Mouse (Mus musculus): ENCODE data around the gene Ylpm1.
A peak's percentile ranks its signal among the peaks of the same experiment; 100 is the strongest.

Ylpm1 gene

DNA sequence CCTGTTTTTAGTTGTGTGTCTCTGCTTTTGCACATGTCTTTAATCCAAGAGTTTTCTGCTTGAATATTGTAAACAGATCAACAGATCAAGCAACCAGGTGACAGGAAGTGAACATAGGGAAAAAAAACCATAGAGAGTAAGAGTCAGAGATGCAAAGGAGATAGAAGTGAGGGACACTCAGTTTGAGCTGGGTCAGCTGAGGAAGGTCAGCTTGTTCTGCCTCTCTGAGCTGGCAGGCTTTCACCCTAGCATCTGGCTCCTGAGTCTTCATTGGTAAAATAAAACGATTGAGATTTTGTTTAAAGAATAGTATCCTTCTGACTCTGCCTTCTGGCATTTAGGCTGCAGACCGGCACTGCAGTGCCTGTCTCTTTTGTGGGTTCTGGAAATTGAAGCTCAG, 14.4 kb downstream of the Ylpm1 start:
- no peak for DNase-seq

DNA sequence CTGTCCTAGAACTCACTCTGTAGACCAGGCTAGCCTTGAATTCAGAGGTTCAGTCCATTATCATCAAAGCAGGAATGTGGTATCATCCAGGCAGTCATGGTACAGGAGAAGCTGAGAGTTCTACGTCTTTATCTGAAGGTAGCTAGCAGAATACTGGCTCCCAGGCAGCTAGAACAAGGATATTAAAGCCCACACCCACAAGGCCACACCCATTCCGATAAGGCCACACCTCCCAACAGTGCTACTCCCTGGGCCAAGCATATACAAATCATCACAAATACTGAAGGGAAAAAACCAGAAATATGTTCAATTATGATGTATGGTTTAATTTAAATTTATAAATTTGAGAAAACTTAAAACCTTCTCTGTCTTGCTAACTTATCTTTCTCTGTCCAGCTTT, 16.1 kb downstream of the Ylpm1 start:
- DNase-seq: no peak

DNA sequence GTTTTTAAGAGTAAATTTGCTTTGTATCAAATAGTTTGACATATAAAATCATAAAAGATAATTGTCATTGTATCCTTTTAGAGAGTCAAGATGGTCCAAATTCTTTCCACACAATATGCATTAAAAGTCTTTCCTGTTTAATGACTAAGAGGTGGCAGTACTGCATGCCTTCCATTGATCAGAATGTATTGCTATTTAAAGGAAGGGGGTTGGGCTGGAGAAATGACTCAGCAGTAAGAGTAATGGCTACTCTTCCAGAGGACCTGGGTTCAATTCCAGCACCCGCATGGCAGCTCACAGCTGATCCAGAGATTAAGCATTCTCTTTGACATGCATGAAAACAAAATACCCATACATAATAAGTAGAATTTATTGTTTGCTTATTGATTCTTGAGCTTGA, 25.9 kb downstream of the Ylpm1 start:
- DNase-seq: no peak

DNA sequence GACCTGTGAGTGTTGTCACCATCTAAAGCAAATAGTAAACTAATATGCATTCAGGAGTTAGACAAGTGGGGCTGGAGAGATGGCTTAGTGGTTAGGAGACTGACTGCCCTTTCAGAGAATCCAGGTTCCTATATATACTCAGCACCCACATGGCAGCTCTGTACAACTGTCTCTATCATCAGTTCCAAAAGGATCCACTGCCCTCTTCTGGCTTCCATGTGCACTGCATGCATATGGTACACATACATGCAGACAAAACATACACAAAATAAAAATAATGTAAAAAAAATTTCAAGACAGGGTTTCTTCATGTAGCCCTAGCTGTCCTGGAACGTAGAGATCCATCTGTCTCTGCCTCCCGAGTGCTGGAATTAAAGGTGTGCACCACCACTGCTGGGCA, 36.6 kb downstream of the Ylpm1 start:
- DNase-seq: no peak

- DNase-seq: no peak
Measured at GRCm38 (mm10) chr12:85051218-85051617, 55.1 kb downstream of the Ylpm1 start.

GRCm38 (mm10) chr12:85071043-85071442, 74.9 kb downstream of the Ylpm1 start:
- no peak for DNase-seq

GRCm38 (mm10) chr12:85077100-85077499, 81.0 kb downstream of the Ylpm1 start:
- DNase-seq: no peak

- DNase-seq: no peak
Measured at GRCm38 (mm10) chr12:85084257-85084656, 88.1 kb downstream of the Ylpm1 start.

DNA sequence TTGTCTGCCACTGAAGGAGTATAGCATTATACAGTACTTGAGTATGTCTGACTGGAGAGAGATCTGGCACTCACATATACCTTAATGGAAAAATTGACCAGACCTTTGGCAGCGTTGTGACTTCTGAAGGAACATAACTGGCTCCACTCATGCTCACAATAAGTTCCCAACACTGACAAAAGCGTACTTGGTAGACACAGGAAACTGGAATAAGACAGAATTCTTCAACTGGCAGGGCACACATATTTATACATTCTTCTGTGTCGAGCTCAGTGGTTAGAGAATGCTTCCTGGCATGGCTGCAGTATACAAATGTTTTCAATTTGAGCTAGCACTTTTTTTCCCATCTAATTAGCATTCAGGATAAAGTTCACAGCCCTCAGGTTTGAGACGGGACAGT, 88.8 kb downstream of the Ylpm1 start:
- no peak for DNase-seq

GRCm38 (mm10) chr12:85087845-85088244, 91.7 kb downstream of the Ylpm1 start:
- DNase-seq: no peak

- DNase-seq: no peak
Measured at GRCm38 (mm10) chr12:85091190-85091589, 95.1 kb downstream of the Ylpm1 start.

- DNase-seq: peak; percentile 66
Measured at GRCm38 (mm10) chr12:85092214-85092613, 96.1 kb downstream of the Ylpm1 start.

DNA sequence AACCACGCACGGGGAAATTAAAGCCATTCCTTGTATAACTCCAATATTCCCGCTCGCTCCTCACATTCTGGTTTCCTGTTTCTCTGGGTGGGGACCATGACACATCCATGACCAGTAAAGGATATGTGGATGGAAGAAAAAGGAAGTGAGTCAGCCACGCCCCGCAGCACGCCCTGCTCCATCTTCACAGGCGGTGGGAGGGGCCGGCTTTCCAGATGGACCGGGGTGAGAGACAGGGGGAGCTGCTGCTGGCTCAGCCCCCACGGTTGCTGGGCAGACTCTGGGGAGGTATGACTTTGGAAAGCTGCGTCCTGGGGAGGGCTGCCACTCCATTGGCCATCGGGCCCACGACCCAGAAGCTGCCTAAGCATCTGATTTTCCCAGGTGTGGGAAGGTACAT, 97.9 kb downstream of the Ylpm1 start:
- peak; percentile 47 for DNase-seq

DNA sequence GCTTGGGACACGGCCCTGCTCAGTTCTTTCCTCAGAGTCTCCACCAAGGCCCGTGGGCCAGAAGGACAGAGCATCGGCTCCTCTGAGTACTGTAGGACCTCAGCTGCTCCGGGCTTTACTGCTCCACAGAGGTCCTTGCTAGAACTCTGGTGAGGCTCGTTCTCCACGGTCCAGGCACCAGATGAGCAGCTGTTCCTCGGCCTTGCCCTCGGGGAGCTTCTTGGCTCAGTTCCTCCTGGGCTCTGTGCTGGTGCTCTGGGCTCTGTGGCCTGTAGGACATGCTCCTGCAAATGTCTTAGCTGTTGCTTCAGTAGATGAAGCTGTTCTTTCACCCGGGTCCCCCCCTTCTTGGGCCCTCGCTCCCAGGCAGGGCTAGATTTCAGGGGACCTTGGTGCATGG, 98.6 kb downstream of the Ylpm1 start:
- no peak for DNase-seq

DNA sequence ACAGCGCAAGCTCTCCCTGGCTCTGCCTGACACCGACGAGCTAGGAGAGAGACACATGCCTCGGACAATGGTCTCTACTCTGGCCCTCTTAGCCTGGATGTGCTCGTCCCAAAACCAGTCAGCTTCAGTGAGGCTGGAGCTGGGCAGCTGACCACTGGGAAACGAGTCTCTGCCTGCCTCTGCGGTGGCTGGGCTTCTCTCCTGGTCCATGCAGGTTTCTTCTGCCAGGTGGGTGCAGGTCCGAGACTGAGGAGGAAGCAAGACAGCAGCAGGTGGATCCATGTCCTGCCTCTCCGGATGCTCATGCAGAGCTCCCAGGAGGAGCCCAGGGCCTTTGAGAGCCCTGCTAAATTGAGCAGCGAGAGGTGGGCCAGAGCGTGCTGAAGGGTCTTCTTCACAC, 99.0 kb downstream of the Ylpm1 start:
- no peak for DNase-seq

GRCm38 (mm10) chr12:85095859-85096258, 99.7 kb downstream of the Ylpm1 start:
- no peak for DNase-seq

DNA sequence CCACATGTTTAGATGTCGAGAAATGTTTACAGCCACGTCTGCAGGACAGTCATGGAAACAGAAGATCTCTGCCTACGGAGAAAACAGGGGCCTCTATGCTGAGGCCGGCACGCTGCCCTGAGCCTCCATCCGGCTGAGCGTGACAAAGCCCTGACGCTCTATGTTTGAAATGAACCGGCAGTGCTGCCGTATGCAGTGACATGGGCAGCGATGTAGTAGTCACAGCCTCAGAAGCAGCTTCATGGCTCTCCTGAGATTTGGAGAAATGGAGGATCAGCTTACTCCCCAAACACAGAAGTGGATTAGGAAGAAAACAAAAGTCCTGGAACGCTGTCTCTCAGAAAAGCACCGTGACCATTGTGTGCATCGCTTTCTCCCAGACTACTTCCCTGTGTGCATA, 104.9 kb downstream of the Ylpm1 start:
- no peak for DNase-seq

DNA sequence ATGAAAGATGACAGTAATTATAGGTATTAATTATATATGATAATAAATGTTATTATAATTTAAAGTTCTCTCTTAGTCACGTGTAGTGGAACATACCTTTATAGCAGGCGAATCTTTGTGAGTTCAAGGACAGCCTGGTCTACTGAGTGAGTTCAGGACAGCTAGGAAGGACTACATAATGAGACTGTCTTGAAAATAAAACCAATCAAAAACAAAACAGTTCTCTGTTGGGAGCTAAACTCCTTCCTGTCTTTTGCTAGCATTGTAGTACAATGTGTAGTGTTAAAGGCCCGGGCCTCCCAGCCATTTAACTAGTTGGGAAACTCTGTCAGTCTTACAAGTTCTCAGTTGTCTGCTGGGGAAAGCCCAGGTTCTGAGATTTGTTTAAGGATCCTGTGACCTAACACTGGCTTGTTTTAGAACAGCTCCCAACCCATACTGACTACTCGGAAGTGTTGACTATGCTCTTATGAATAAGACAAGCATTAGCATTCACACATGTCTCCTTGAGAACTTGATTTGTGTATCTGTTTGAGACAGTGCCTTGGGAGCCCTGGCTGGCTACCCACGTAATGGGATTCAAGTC, 105.5 kb downstream of the Ylpm1 start:
- no peak for DNase-seq

DNA sequence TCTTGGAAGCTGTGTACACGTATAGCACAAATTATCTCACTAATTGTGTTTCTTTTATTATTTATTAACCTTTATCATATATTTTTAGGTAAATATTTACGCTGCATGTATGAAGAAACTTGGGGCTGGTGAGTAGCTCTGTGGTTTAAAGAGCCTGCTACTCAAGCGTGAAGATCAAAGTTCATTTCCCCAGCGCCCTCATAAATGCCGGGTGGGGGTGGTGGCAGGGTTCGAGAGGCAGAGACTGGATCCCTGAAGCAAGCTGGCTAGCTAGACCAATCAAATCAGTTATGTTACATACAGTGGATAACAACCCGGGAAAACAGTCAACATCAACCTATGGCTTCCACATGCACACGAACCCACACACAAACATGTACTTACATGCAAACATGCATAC, 107.0 kb downstream of the Ylpm1 start:
- no peak for DNase-seq

GRCm38 (mm10) chr12:85104789-85105188, 108.7 kb downstream of the Ylpm1 start:
- DNase-seq: no peak

- DNase-seq: no peak
Measured at GRCm38 (mm10) chr12:85106292-85106691, 110.2 kb downstream of the Ylpm1 start.

DNA sequence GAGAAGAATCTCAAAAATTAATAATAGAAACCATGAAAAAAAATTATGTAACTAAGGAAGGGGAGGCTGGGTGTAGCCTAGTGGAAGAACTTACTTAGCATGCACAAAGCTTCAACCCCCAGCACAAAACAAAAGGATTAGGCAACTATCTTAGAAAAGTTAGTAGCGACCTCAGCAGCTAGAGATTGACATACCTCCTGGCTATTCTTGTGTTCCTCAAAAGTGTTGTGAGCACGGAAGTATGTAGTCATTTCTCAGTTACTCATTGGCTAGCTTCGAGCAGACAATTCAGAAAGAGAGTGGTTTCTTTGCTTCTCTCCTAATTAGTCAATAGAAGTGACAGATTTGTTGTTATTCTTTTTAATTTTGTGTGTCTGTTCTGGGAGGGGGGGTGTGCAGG, 112.5 kb downstream of the Ylpm1 start:
- no peak for DNase-seq

GRCm38 (mm10) chr12:85109426-85109825, 113.3 kb downstream of the Ylpm1 start:
- DNase-seq: no peak

- no peak for DNase-seq
Measured at GRCm38 (mm10) chr12:85110011-85110697, 114.0 kb downstream of the Ylpm1 start.

Measured in layer of hippocampus, adult 9-11 months (tissue).